Mouse (Mus musculus) forebrain, embryonic 12.5 days (tissue): ENCODE data around the gene Jakmip3. TPM values are rescaled to one million over a fixed set of nuclear protein-coding genes. Genes with fewer than 3 reads are reported as not detected.

ENCODE experiments used
- ATAC-seq: fragments of 200-750 bp; cut with Nextera tagmentation; 2 replicates; pipeline ENCODE4 v1.8.0; 2017; ENCODE audit warnings: moderate TSS enrichment; ENCODE audit not compliant: low FRiP score
- H3K27ac ChIP-seq: fragments of 300-500 bp; sonication (generic); 2 replicates; pipeline ENCODE4 v1.5.1; 2016; ENCODE audit warnings: mild to moderate bottlenecking
- H3K27me3 ChIP-seq: fragments of 300-500 bp; sonication (generic); 2 replicates; pipeline ENCODE4 v1.6.1; 2016; ENCODE audit warnings: mild to moderate bottlenecking
- H3K36me3 ChIP-seq: fragments of 300-500 bp; sonication (generic); replicated peaks from 2 replicates; pipeline ENCODE4 v1.6.1; 2016; ENCODE audit warnings: mild to moderate bottlenecking
- H3K4me1 ChIP-seq: fragments of 300-500 bp; sonication (generic); 2 replicates; pipeline ENCODE4 v1.6.1; 2016
- H3K4me2 ChIP-seq: fragments of 300-500 bp; sonication (generic); 2 replicates; pipeline ENCODE4 v1.6.1; 2016; ENCODE audit warnings: mild to moderate bottlenecking, moderate library complexity
- H3K4me3 ChIP-seq: fragments of 300-500 bp; sonication (generic); replicated peaks from 2 replicates; pipeline ENCODE4 v1.5.1; 2016; ENCODE audit warnings: mild to moderate bottlenecking
- H3K9ac ChIP-seq: fragments of 300-500 bp; sonication (generic); 2 replicates; pipeline ENCODE4 v1.6.1; 2016; ENCODE audit warnings: mild to moderate bottlenecking
- H3K9me3 ChIP-seq: fragments of 300-500 bp; sonication (generic); 2 replicates; pipeline ENCODE4 v1.6.1; 2016
- WGBS: fragments of 180-500 bp; shearing (Covaris S2); methylation state at CpG from one replicate; pipeline ENCODE4 v1.1.7; 2016; 5-methylcytosine and 5-hydroxymethylcytosine counted together
- polyA plus RNA-seq: library from polyadenylated mRNA; unstranded; fragments of >200 nt; fragmentation: Nextera tagmentation; extraction: Ambion mirVana; gene quantifications from 2 replicates; pipeline ENCODE4 v1.2.1, GENCODE M21; 2016

The Jakmip3 gene
- polyA plus RNA-seq, 1 experiment from 2014 or later, result 0.83 TPM

DNA sequence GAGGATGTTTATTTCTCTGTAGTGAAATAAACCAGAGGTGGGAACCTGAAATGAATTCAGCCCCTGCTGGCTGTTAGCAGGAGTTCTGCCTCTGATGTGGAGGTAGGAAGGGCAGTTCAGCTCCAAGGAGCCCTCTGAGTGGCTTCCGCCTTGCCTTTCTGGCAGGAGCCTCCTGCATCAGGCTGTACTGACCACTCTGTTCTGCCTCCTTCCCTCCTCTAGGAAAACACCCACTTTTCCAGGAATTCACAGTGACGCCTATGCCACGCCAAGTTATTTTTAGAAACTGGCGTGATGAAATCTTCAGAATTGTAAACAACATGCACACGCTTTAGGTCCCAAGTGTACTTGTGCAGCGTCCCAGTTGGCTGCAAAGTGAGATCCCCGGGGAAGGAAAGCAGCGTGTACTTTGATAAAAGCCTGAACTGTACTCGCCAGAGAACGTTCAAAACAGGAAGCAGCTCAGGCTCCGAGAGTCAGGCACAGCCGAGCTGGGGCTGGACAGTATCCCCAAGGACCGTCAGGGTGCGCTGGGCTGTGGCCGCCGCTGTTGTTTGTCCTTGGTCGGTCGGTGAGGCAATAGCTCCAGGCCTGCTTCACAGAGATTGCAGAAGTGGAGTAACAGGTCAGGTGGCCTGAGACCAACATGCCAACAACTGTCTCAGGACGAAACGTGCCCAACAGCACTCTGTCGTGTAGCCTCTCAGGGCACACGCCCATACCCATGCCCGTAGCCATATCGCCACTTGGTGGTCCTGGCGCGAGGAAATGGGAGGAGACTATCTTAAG lies 21.2 kb upstream of the Jakmip3 start:
- H3K4me3 ChIP-seq, result peak overlapping the region; percentile 28
- 8% methylated on average over 26 of the region's 26 CpGs for WGBS
- H3K9ac ChIP-seq, result peak overlapping the region; percentile 44; the same call in 1 of the 2 replicates
- peaks cover 8% of the 10 kb centered on the region for H3K4me1 ChIP-seq
- H3K9me3 ChIP-seq, result no peaks in the 10 kb centered on the region
- H3K4me2 ChIP-seq, result peak overlapping the region; percentile 60
- H3K27me3 ChIP-seq, result peaks cover 6% of the 10 kb centered on the region
- no peak overlapping the region for H3K27ac ChIP-seq
- H3K36me3 ChIP-seq, result no peaks in the 10 kb centered on the region
- ATAC-seq, result no peak

DNA sequence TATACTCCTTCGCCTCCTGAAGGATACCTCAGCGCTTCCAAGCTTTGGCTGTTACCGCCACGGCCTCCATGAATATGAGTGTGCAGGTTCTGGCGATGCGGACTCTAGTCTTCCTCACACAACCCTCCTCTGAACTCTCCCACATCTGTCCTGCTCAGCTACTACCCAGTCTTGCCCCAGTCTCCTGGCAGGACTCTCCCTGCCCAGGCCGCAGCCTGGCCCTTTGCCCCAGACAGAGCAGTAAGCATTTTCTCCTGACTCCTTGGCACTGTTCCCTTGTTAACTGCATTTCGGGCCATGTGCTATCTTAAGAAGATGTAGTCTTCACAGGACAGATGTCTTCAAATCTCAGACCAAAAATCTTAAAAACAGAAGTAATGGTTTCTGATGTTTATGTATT lies 18.9 kb upstream of the Jakmip3 start:
- 97% methylated on average over 8 of the region's 8 CpGs for WGBS
- Histone ChIP-seq H3K4me3 (no peak overlapping the region), H3K36me3 (no peaks in the 10 kb centered on the region), H3K27me3 (peaks cover 11% of the 10 kb centered on the region), H3K27ac (no peak overlapping the region), H3K4me1 (peaks cover 8% of the 10 kb centered on the region), H3K9me3 (no peaks in the 10 kb centered on the region), H3K4me2 (no peak overlapping the region), H3K9ac (no peak overlapping the region)
- no peak for ATAC-seq

DNA sequence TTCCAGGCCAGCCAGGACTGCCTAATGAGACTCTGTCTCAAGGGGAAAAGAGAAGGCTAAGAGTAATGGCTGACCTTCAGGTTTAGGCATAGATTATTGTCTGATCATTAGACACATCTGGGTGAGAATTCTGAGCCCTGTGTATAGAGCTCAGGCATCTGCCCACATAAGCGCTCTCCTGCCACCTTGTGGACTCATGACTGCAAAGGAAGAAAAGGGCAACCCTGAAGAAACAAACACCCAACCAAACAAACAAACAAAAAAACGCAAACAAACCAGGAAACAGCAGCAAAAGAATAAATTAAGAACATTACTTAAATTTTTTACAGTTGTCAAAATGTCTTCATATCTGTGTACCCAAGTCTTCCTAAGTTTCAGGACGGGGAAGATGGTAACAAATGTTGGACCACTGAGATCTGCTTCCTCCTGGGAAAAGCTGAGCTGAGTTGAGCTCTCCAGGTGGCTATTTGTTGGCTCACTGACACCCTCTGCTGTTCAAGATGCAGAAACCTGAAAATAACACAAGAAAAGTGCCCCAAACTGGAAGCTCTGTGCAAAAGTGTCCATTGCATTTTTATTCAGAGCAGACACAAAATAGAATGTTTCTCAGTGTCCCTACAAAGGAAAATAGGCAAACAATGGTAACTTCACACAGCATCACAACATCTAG lies 16.6 kb upstream of the Jakmip3 start:
- Histone ChIP-seq H3K27ac (no peak overlapping the region), H3K4me2 (no peak overlapping the region), H3K4me3 (no peak overlapping the region), H3K27me3 (peaks cover 11% of the 10 kb centered on the region), H3K4me1 (peaks cover 8% of the 10 kb centered on the region), H3K9ac (no peak overlapping the region), H3K36me3 (no peaks in the 10 kb centered on the region), H3K9me3 (no peaks in the 10 kb centered on the region)
- ATAC-seq, result no peak
- 7% methylated on average over 3 of the region's 3 CpGs for WGBS

DNA sequence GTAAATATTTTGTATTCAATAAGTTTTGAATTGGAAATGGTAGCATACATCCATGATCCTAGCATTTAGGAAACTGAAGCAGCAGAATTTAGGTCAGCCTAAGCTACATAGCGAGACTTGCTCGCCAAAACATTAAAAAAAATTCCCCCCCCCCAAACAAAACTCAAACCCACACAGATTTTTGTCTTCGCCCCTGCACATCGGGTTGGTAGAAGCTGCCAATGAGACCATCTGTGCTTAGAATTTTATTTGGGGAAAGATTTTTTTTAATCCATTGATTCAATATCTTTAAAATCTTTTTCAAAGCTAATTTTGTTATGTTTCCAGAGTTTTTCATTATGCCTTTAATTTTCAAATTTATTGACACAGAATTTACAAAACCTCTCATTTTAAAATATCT lies 12.1 kb upstream of the Jakmip3 start:
- no peak for ATAC-seq
- 93% methylated on average over 4 of the region's 4 CpGs for WGBS

DNA sequence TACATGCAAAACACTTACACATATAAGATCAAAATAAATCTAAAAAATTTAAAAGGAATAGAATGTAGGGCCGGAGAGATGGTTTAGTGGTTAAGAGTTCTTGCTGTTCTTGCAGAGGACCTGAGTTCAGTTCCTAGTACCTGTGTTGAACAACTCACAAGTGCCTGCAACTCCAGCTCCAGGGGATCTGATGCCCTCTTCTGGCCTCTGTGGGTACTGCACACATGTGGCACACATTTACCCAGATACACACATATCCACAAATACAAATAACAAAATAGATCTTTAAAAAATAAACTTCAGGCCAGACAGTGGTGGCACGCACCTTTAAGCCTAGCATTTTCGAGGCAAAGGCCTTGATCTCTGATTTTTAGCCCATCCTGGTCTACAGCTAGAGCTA lies 6.0 kb upstream of the Jakmip3 start:
- H3K4me1 ChIP-seq, result no peaks in the 10 kb centered on the region
- H3K4me2 ChIP-seq, result no peak overlapping the region
- H3K9ac ChIP-seq, result no peak overlapping the region
- WGBS, result 89% methylated on average over 3 of the region's 3 CpGs
- H3K27ac ChIP-seq, result no peak overlapping the region
- H3K27me3 ChIP-seq, result peaks cover 21% of the 10 kb centered on the region
- H3K36me3 ChIP-seq, result no peaks in the 10 kb centered on the region
- ATAC-seq, result no peak
- H3K9me3 ChIP-seq, result no peaks in the 10 kb centered on the region
- H3K4me3 ChIP-seq, result no peak overlapping the region

More for the DNA sequence above, 12.1 kb upstream of the Jakmip3 start:
- no peak overlapping the region for H3K4me3 ChIP-seq
- no peak overlapping the region for H3K27ac ChIP-seq
- H3K27me3 ChIP-seq, result peaks cover 4% of the 10 kb centered on the region; the same call in 1 of the 2 replicates
- H3K4me2 ChIP-seq, result no peak overlapping the region
- no peaks in the 10 kb centered on the region for H3K36me3 ChIP-seq
- no peaks in the 10 kb centered on the region for H3K9me3 ChIP-seq
- no peaks in the 10 kb centered on the region for H3K4me1 ChIP-seq
- H3K9ac ChIP-seq, result no peak overlapping the region

DNA sequence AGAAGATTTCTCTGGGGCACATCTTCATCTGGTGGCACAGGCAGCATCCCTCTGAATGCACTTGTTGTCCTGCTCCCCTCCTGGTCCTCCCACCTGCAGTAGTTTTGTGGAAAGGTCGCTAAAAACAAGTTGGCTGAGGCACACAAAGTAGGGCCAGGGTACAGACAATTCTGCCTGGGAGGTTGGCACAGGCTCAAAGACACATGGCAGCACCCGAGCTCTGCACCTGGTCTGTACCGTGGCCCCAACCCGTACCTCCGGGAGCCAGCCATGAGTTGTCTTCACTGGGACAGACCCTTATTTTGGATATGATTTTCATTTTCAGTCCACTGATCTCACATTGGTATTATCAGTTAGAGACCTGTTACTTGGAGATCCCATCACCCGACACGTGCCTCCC lies 1.5 kb upstream of the Jakmip3 start:
- no peak overlapping the region for H3K4me2 ChIP-seq
- H3K36me3 ChIP-seq, result no peaks in the 10 kb centered on the region
- peaks cover 66% of the 10 kb centered on the region for H3K27me3 ChIP-seq
- H3K4me1 ChIP-seq, result peaks cover 13% of the 10 kb centered on the region
- no peak overlapping the region for H3K4me3 ChIP-seq
- no peak for ATAC-seq
- H3K9me3 ChIP-seq, result no peaks in the 10 kb centered on the region
- H3K9ac ChIP-seq, result no peak overlapping the region
- 82% methylated on average over 7 of the region's 7 CpGs for WGBS
- no peak overlapping the region for H3K27ac ChIP-seq

DNA sequence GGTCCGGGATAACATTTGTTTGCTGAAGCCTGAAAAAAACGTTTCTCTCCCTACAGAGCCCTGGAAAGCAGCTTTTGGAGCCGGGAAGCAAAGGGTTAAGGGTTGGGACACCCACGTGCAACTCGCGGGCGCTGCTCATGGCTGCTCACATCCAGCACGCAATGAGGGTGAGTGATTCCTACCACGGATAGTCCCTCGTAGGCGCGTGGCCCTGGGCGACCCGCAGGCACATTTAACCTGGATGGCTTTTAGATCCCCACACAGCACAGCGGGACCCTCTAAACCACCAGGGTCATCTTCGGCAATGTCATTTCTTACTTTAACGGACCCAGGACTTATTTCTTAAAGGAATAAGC lies 296 bp upstream of the Jakmip3 start:
- Histone ChIP-seq H3K4me3 (peak overlapping the region; percentile 46), H3K27ac (no peak overlapping the region), H3K36me3 (no peaks in the 10 kb centered on the region), H3K9ac (peak overlapping the region; percentile 33; the same call in 1 of the 2 replicates), H3K4me1 (peaks cover 13% of the 10 kb centered on the region), H3K4me2 (peak overlapping the region; percentile 75), H3K27me3 (peaks cover 71% of the 10 kb centered on the region), H3K9me3 (no peaks in the 10 kb centered on the region)
- ATAC-seq, result no peak
- under 1% methylated on average over 17 of the region's 17 CpGs for WGBS

DNA sequence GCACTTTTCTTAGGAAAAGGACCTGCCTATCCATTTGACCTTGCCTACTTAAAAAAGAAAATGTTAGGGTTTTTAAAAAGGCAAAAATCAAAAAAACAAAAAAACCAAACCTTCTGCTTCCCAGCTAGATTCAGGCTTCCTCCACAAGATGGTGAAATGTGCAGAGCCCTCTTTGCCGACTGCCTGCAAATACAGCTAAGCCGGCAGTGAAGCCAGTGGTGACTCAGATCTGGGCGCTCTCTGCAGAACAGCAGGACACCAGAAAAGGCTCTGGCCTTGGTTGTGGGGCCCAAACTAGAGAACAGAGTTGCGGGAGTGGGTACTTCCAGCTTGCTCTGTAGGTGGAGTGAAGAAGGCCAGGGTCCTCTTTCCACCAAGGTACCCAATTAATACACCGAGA lies 1.0 kb downstream of the Jakmip3 start:
- Histone ChIP-seq H3K4me3 (peak overlapping the region; percentile 46), H3K9ac (no peak overlapping the region), H3K9me3 (no peaks in the 10 kb centered on the region), H3K27me3 (peaks cover 71% of the 10 kb centered on the region), H3K27ac (no peak overlapping the region), H3K4me2 (peak overlapping the region; percentile 75), H3K36me3 (no peaks in the 10 kb centered on the region), H3K4me1 (peaks cover 13% of the 10 kb centered on the region)
- 25% methylated on average over 5 of the region's 5 CpGs for WGBS
- ATAC-seq, result no peak

DNA sequence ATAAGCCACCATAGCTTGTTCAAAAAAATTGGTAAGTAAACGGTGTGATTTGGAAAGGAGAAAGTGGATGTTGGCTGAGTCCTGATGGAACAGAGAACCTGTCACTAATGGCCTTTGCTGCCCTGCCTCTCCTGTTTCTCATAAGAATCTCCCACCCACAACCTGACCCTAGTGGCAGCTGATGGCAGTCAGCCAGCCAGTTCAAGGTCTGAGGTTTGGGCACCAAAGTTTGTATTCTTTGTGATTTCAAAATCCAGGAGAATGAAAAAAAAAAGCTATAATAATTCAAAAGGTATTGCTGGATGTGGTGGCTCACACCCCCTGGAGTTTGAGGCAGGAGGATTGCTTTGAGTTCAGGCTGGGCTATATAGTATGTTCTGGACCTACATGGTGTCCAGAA lies 1.8 kb downstream of the Jakmip3 start:
- Histone ChIP-seq H3K9me3 (no peaks in the 10 kb centered on the region), H3K27me3 (peaks cover 68% of the 10 kb centered on the region), H3K4me3 (no peak overlapping the region), H3K4me1 (peaks cover 13% of the 10 kb centered on the region), H3K4me2 (no peak overlapping the region), H3K9ac (no peak overlapping the region), H3K27ac (no peak overlapping the region), H3K36me3 (no peaks in the 10 kb centered on the region)
- ATAC-seq, result no peak
- 95% methylated on average over 1 of the region's 1 CpGs for WGBS

DNA sequence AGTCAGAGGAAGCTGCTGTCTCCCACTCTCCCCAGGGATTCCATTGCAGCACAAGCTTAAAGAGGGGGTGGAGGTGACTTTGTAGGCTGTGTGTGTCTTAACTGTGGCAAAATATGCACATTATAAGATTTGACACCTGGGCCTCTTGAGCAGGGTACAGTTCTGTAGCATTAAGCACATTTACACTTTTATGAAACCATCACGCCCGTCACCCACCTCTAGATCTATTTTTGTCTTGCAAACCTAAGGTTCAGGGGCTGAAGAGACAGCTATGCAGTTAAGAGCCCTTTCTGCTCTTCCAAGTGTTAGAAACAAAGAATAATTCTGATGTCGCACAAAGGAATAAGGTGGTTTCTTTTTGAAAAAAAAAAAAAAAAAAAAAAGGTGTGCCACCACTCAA lies 5.1 kb downstream of the Jakmip3 start:
- Histone ChIP-seq H3K9ac (no peak overlapping the region), H3K27me3 (peaks cover 38% of the 10 kb centered on the region), H3K4me3 (no peak overlapping the region), H3K4me2 (no peak overlapping the region), H3K4me1 (peaks cover 7% of the 10 kb centered on the region), H3K36me3 (no peaks in the 10 kb centered on the region), H3K9me3 (no peaks in the 10 kb centered on the region), H3K27ac (no peak overlapping the region)
- ATAC-seq, result no peak
- 68% methylated on average over 3 of the region's 3 CpGs for whole genome bisulfite sequencing

DNA sequence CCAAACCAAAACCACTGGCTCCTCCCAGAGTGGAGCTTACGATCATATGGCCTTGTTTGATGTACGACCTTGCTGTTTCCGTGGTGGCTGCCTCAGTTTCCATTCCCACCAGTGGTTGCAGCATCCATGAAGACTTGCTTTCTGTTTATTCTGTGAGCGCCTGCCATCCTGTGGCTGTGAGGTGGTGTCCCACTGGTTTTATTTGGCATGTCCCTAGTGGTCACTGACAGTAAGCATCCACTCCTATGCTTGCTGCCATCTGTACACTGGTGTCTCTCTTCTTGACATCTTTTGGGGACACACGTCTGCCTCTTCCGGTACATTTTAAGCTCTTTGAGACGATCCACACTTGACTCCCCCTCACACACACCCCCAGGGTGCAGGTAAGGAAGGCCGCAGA lies 7.2 kb downstream of the Jakmip3 start:
- no peak overlapping the region for H3K9ac ChIP-seq
- no peak for ATAC-seq
- H3K4me3 ChIP-seq, result no peak overlapping the region
- no peaks in the 10 kb centered on the region for H3K36me3 ChIP-seq
- 87% methylated on average over 8 of the region's 8 CpGs for WGBS
- H3K4me1 ChIP-seq, result no peaks in the 10 kb centered on the region
- H3K4me2 ChIP-seq, result no peak overlapping the region
- no peaks in the 10 kb centered on the region for H3K9me3 ChIP-seq
- H3K27me3 ChIP-seq, result peaks cover 18% of the 10 kb centered on the region
- H3K27ac ChIP-seq, result no peak overlapping the region

DNA sequence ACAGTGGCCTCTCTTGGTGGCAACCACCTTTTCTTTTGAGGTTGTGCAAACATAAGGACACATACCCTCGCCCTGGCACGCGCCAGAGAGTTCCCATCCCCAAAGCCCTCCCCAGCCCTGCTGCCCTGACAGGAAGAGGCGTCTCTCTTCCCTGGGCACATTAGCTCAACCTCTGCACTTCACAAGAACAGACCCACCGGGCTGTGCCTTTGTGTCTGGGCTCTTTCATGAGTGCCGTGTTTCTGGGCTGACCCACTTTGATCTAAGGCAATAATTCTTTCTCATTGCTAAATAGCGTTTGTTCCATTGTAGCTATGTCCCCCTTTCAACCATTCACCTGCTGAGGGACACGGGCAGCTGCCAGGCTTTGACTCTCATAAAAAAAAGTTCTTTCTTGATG lies 7.8 kb downstream of the Jakmip3 start:
- H3K9me3 ChIP-seq, result no peaks in the 10 kb centered on the region
- no peaks in the 10 kb centered on the region for H3K36me3 ChIP-seq
- H3K27me3 ChIP-seq, result peaks cover 12% of the 10 kb centered on the region
- no peaks in the 10 kb centered on the region for H3K4me1 ChIP-seq
- no peak for ATAC-seq
- H3K4me2 ChIP-seq, result no peak overlapping the region
- no peak overlapping the region for H3K27ac ChIP-seq
- 51% methylated on average over 8 of the region's 8 CpGs for WGBS
- no peak overlapping the region for H3K4me3 ChIP-seq
- no peak overlapping the region for H3K9ac ChIP-seq

DNA sequence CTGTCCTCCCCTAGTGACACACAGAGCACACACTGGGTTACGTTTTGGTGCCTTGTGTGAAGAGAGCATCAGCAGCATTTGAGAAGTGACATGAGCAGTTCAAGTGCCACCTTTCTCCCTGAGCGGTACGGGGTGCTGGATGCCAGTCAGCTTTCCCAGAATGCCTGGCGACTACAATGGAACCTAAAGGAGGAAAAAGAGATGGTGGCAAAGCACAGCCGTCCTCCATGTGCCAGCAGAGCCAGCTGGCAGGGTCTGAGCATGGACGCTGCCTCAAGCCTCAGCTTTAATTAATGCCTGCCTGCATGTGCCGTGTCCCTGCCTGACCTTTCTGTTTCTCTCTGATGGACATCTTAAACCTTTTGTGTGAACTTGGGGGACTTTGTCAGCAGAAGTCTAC lies 15.3 kb downstream of the Jakmip3 start:
- H3K36me3 ChIP-seq, result no peaks in the 10 kb centered on the region
- H3K27me3 ChIP-seq, result no peaks in the 10 kb centered on the region
- WGBS, result 82% methylated on average over 7 of the region's 7 CpGs
- H3K4me2 ChIP-seq, result no peak overlapping the region
- H3K9me3 ChIP-seq, result no peaks in the 10 kb centered on the region
- 0 out of 2 replicates have a peak, but pooled peaks cover 4% of the 10 kb centered on the region for H3K4me1 ChIP-seq
- no peak overlapping the region for H3K9ac ChIP-seq
- no peak overlapping the region for H3K4me3 ChIP-seq
- no peak for ATAC-seq
- no peak overlapping the region for H3K27ac ChIP-seq
